Mouse (Mus musculus) olfactory bulb, adult 2 months (tissue): ENCODE results near the gene Hdac9.

ENCODE experiments used
- CTCF ChIP-seq: fragments of 200-500 bp; IDR thresholded peaks from 2 replicates; pipeline ENCODE4 v1.5.1; 2012; ENCODE audit warnings: low read depth, mild to moderate bottlenecking, low read length, moderate library complexity; ENCODE audit not compliant: insufficient read depth
- POLR2A ChIP-seq: fragments of 200-500 bp; IDR thresholded peaks from 2 replicates; pipeline ENCODE4 v1.6.1; 2012; ENCODE audit warnings: mild to moderate bottlenecking, low read depth, low read length, moderate library complexity; ENCODE audit not compliant: insufficient read depth

GRCm38 (mm10) chr12:34559001-34559400, 357.9 kb downstream of the Hdac9 start:
- TF ChIP-seq POLR2A (no peak), CTCF (no peak)
